Mouse (Mus musculus): ENCODE measurements at regions not wholly inside any gene's neighbourhood (a gene's known extent, or its start where the extent isn't known, plus 50 kb on each side); places are given as distances from the start of the nearest gene placed in this dataset.
A peak's percentile ranks its signal among the peaks of the same experiment; 100 is the strongest.

GRCm38 (mm10) chr11:54195954-54196353 lies 53.5 kb downstream of the Csf2 start:
- DNase-seq (ENCODE audit: low spot score): no peak

- DNase-seq (ENCODE audit: low spot score): no peak
Observed at GRCm38 (mm10) chr11:54194733-54195132, 54.7 kb downstream of the Csf2 start.

GRCm38 (mm10) chr11:54192275-54192674 lies 57.2 kb downstream of the Csf2 start:
- DNase-seq (ENCODE audit: low spot score): no peak

DNA sequence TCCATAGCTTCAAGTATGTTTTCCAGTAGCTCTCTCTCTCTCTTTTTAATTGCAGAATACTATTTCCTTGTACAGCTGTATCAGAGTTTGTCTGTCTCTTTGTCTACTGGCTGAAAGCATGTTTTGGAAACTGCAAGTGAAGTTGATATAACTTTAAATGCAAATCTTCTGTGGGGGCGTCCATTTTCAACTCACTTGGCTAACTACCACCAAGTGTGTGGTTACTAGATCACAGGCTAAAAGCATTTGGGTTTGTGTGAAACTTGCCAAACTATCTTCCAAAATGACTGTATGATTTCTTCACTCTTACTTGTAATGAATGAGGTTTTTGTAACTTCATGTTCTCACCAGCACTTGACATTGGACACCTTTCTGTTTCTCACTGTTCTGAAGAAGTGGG lies 61.6 kb downstream of the Csf2 start:
- DNase-seq (ENCODE audit: low spot score): no peak

GRCm38 (mm10) chr11:54187377-54187776 lies 62.1 kb downstream of the Csf2 start:
- no peak for DNase-seq (ENCODE audit: low spot score)

GRCm38 (mm10) chr11:54185710-54186325 lies 63.6 kb downstream of the Csf2 start:
- DNase-seq (ENCODE audit: low spot score): no peak

DNA sequence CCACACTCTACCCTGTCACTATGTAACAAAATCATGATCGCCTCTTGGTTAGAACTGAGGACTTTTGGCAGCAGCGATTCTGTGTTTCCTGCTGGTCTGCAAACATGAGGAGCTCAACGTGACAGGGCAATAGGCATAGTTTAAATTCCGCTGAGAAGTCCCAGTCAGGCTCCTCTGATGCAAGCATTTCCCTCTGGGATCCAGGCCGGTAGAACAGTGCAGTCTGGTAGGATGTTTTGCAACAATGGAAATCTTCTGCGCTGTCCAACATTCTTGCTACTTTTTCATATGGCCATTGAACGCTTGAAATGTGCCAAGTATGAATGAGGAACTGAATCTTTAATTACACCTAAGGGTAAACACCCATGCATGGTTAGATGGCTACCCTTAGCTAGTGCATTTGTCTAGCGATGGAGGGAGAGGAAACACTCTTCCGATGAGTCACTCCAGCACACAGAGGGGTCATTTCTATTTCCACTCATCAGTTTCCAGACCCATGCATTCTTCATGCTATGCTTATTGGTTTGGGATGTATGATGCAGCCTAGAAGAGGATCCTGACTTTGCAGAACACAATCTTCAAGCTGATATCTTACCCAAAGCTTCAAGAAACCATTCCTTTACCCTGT lies 67.7 kb downstream of the Csf2 start:
- peak; percentile 71 for DNase-seq (ENCODE audit: low spot score)

Measured in gastrocnemius, adult 18-20 months (tissue).